Mouse (Mus musculus): ENCODE results near the gene Filip1.
"Not testable (repeated sequence)": the region's sequence is repeated elsewhere in the genome, so short reads cannot be mapped to it uniquely, and the experiment has no call there.

Filip1 gene

DNA sequence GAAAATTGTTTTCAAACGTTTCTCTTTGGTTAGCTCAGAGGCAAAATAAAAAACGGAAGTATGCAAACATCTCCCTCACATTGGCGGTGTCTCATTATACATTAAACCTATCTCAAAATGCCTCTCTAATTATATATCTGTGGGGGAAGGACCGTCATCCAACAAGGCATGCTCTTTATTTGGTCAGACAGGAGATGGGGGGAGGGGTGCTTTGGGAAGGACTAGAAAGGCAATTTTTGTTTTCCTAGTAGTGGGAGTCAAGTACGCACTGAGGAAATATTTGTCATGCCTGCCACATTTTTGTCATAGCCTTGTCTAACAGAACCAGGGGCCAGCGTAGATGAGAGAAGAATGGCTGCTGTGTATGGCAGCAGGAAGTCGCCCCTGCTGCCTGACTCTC is at the start of gene Filip1:
Gene Filip1, minus strand, starts transcription at position 101 of the 400 bp plus-strand sequence.
- no peak for DNase-seq (ENCODE audit: low spot score)

DNA sequence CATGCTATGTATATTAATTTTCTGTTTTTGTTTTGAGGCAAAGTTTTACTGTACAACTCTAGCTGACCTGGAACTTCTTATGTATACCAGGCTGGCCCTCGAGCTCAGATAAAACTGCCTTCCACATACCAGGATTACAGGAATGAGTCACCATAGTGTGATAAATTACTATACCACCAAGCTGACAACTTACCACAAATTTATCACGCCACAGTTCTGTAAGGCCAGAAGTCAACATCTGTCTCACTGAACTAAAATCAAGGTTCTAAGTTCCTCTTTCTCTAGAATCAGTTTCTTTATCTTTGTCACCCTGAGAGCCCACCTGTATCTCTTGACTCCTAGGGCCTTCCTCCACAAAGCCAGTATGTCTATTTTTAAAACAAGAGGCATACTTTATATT is 45.0 kb upstream of the Filip1 start:
- no peak for DNase-seq (ENCODE audit: low spot score)

DNA sequence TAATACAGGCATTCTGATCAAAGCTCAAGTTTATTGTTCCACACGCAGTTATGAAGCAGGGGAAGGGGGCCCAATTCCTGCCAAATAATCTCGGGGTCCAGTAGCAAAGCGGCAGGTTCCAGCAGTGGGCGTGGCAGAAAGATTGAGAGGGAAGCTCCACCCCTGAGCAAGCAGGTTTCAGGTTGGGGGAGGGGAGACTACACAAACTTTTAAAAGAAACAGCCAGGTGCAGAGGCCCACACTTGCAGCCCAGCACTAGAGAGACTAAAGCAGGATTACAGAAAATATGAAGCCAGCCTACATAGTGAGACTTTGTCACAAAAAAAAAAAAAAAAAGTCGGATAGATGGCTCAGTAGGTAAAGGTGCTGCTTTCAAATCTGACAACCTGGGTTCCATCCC is 40.3 kb upstream of the Filip1 start:
- no peak for DNase-seq (ENCODE audit: low spot score)

DNA sequence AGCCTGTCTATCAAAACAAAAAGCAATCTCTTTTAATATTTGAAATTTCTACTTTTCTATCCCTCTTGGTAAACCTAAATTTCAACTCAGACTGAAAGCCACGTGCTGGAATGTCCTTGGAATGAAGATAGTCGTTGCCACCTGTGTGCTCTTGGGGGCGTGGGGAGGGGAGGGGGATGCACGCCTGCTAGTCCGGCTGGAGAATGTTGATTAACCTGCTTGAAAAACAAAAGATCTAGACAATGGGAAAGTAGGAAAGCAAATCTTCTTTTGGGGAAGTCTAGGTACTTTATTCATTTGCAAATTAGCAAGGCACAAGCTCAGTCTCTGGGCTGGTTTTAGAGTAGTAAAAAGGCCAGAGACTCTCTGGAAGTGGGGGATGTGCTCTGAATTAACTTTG is 36.6 kb upstream of the Filip1 start:
- DNase-seq (ENCODE audit: low spot score): not testable (repeated sequence)

DNA sequence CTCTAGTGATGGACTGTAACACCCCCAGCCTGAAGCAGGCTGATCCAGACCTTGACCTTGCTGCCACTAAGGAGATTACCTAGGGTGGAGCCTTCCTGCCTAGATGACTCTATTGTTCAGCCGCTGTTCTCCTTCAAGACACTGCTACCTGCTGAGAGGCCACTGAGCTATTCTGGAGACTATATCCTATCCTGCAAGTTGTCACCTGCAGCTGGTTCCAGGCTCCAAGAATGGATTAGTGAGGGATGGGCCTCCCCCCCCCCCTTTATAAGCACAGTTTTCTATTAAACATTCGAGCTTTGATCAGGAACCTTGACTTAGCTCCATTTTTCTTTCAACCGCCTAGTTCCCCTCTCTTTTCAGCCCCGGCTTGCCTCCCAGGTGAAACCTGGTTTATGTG is 31.6 kb upstream of the Filip1 start:
- DNase-seq (ENCODE audit: low spot score): not testable (repeated sequence)

DNA sequence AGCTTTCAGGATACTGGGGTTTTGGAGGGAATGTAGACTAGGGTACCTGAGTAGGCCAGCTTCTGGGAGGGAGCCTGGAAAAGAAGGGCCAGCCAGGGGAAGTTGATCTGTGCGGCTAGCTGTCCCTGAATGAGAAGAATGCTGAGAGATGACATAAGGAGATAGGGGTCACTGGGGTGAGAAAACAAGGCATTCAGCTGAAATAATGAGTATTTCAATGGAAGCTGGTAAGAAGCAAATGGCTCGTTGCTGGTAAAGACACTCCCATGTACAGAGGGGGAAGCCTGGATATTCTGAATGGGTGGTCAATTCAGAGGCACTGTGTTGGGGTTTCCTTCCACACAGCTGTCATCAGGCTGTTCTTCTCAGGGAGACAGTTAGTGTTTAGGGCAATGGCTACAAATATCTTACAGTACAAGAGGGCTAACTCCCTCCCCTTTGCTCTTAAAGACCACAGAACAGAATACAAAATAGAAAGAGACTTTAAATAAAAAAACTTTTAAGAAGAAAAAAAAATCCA is 26.7 kb upstream of the Filip1 start:
- DNase-seq (ENCODE audit: low spot score): no peak

DNA sequence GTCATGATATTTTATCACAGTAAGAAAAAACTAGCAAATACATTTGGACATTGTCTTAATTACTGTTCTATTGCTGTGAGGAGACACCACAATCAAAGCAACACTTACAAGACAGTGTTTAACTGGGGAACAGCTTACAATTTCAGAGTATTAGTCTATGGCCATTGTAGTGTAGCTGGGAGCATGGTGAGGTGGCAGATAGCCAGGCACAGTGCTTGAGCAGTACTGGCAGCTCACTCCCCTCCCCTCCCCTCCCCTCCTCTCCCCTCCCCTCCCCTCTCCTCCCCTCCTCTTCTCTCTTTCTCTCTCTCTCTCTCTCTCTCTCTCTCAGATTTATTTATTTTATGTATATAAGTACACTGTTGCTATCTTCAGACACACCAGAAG is 25.3 kb upstream of the Filip1 start:
- no peak for DNase-seq (ENCODE audit: low spot score)

DNA sequence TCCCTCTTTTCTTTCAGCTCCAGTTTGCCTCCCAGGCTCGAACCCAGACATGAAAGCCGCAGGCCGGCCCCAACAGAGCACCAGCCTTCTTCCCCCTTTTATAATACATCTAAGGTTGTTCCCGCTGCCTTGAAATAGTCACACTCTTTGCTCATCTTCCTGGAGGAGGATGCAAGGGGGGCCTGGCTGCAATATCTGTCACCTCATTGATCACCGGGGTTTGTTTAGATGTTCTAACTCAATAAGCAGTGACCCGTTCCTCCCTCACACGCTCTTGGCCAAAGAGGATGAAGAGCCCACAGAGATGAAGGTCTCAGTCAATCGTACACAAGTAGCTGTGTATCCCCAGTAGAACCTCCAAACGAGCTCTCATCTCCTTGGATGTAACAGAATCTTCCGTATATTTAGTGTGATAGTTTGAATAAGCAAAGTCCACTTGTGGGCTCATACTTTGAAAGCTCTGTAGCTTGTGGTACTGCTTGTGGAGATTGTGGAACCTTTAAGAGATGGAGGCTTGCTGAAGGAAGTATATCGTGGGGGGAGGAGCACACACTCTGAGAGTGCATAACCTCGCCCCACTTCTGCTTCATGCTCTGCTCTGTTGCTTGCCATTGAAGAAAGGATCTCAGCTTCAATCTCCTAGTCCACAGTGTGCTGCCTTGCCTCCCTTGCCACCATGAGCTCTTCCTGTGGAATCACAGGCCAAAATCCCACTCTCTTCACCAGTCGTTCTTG is 24.8 kb upstream of the Filip1 start:
- DNase-seq (ENCODE audit: low spot score): no peak

DNA sequence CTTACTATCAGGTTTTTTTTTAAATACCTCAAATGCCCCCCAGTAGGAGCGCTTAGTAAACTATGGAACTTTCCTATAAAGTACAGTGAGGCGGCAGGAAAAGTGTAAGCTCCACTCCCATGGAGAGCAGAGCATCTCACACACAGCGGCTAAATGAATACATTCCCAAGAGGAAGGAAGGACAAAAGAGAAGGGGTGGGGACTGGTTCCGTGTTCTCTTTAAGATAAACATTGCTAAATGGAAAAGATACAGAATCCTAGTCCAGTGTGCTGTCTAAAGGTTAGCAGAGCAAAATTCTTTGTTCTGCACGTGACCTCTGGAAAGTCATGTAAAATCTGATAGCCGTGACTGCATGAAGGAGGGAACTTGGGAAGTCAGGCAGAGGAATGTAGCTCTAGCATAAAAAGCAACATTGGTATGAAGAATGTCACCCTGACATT is 13.9 kb upstream of the Filip1 start:
- DNase-seq (ENCODE audit: low spot score): no peak

DNA sequence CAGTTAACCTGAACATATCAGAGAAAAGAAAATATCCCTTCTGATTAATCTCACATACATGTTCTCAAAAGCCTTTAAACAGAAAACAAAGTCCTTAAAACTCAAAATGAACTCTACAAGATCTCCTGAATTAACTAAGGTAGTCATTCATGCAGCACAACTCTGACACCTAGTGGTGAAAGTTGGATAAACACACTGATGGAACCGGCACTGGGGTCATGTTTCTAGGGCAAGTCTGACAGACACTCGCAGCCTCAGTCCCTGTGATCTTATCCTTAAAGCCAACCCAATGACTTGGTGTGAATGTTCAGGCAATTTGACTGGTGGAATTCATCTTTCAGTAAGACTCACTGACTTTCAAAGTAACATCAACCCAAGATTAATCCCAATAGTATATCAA is 13.4 kb upstream of the Filip1 start:
- peak; percentile 60 for DNase-seq (ENCODE audit: low spot score)

DNA sequence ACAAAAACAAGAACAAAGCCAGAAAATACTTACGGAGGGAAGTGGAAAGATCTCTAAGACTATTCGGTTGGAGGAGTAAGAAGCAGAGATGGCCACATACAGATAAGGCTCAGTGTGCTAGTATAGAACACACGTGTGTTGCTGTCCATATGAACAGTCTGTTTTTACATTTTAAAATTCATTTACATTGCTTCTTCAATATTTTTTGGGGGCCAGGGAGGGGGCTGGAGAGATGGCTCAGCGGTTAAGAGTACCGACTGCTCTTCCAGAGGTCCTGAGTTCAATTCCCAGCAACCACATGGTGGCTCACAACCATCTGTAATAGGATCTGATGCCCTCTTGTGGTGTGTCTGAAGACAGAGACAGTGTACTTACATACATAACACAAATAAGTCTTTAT is 12.7 kb upstream of the Filip1 start:
- DNase-seq (ENCODE audit: low spot score): not testable (repeated sequence)

DNA sequence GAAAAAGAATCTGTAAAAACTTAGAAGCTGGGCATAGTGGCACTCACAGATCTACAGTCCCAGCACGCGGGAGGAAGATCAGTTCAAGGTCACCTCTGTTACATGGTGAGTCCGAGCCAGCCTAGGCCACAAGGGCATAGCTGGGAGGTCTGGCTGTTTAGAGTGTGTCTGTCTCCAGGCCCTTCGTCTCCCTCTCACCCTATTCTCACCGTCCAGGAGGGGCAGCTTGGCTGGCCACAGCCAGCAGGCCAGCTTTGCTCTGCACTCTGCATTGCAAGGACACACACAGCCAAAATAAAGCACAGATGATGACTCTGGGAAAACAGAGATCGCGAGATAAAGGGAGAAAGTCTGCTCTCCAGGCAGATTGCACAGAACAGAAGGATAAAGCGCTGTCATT is 10.2 kb upstream of the Filip1 start:
- no peak for DNase-seq (ENCODE audit: low spot score)

DNA sequence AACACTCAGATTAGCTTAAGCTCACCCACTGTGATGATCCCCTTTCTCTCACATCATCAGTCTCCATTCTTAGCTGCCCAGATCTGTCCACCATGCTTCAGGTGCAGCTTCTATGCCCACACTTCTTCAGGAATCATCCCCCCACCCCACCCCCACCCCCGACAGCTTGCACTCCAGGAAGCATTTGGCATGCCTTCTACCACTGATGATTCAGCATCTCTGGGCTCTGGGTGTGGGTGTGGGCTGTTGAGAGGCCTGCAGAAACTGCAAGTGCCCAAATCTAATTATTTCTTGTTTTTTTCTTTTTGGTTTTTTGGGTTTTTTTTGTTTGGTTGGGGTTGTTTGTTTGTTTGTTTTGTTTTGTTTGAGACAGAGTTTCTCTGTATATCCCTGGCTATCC is 9.0 kb upstream of the Filip1 start:
- DNase-seq (ENCODE audit: low spot score): no peak

DNA sequence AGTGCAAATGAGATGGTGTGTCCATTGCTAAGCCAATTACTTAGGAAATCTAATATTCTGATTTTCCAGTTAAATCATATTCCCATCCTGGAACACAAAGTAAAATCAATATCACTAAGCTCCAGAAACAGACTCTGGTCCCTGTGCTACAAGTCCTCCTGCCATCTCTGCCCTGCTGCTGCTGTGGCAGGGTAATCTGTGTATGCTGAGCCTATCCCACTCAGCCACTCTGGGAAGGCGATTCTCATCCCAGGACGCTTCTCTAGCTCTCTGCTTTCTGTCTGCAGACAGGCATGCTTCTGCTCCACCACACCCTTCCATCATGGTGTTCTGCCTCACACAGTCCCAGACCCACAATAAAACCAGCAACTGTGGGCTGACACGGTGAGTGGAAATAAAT is 7.8 kb upstream of the Filip1 start:
- no peak for DNase-seq (ENCODE audit: low spot score)

DNA sequence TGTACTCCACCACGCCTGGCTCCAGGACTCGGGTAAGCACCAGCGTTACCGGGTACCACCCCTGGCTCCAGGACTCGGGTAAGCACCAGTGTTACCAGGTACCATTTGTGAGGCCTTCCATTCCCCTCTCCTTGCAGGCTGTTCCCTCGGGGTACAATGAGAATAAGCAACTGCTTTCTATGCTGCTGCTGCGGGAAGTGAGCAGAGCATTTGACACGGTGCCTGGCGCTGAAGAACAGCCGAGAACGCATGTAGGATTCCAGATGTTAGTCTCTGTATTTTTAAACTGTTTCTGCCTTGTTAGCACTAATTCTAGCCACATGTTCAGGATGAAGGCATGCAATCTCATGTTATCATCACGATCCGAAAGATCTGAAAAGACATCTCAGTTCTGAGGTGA is 635 bp downstream of the Filip1 start:
- no peak for DNase-seq (ENCODE audit: low spot score)

DNA sequence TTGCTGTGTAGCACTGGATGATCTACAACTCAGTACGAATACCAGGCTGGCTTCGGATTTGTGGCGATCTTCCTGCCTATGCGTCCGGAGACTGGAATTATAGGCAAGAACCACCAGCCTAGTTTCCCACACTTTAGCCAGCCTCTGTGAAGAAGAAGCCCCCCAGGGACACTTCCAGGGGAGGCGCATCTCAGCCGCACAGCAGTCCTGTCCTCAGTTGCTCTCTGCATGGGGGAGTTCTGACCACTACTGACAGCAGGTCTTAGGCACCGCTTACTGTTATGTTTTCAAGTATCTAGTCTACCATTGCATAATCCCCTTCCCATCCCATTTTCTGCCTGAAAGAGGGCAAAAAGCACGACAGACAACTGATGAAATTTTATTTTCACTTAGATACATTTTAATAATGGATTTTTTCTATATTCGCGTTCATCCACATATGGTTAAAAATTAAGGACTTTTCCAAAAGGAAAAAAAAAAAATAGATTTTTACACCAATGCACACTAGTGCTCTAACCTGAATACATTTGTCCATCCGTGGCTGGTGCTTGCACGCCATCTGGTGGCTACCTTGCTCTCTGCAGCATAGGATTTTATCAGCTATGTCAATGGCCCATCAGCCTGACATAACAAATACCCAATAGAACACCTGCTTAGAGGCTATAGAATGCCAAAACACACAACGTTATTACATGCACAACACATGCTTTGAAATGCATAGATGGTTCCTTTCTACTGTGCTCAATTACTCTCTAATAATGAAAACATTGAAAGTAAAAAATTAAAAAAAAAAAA is 10.1 kb downstream of the Filip1 start:
- DNase-seq (ENCODE audit: low spot score): peak; percentile 80

DNA sequence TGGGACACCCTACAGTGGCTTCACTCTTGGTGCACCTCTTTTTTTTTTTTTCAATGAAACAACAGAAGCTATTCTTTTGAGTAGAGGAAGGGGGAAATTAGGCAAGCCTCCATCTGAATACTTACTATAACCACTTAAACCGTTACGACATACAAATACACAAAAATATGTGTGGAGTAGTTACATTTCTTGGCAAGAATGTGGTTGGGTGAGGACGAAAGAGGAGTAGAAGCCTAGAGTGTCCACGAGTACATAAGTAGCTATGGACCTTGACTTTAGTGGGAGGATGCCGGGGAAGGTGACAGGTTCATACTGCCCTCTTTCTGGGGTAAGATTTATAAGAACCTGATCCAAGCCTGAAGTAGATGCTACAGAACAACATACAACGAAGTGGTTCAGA is 15.4 kb downstream of the Filip1 start:
- DNase-seq (ENCODE audit: low spot score): no peak

DNA sequence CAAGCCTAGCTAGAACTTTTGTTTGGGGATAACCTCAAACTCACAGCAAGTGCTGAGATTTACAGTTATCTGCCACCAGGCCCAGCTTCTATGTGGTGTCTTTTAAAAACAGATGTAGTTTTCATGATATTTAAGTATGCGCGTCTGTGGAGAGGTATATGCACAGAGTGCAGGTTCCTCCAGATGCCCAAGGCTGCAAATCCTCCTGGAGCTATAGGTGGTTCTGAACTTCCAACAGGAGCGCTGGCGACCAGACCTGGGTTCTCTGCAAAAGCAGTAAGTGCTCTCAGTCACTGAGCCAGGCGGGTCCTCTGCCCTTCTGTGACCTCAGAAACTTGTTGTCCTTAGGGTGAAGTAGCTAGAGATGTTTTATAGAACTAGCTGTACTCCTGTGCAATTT is 18.4 kb downstream of the Filip1 start:
- no peak for DNase-seq (ENCODE audit: low spot score)

DNA sequence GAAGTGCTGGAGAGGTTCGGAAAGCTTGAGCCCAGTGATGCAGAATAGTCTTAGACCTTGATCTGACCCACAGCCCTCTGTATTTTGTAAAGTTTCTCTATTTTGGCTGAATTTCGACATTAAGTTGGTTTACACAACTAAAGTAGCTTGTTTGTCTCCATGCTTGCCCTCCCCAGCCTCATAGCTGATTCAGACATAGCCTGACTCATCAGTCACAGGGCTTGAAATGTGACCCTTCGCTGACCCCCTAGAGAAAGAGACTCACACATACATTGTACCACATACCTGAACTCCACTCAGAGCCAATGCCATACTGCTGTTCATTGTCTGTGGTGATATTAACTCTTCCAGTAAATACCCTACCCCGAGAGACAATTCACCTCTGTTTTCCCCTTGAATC is 19.6 kb downstream of the Filip1 start:
- no peak for DNase-seq (ENCODE audit: low spot score)

DNA sequence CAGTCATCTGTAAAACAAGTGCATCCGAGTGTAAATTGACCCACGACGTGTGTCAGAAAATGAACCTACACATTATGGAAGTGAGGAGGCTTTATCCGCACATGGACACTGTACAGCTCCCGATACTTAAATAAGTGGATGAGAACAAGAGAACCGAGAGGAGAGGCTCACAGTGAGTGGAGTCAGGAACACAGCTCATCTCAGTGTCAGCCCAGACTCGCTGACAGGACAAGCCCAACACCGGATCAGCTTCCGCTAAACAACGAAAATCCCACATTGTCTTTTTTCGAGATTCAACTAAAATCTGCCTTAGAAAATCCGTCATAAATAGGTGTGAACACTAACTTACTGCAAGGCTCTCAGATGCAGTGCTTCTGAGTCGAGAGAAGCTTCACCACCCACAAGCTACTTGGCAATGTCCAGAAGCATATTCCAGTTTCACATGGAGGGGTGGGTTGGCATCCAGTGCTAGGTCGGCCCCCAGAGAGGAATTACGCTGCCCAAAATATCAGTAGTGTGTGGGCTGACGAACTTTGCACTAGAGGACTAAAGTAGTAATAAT is 22.1 kb downstream of the Filip1 start:
- no peak for DNase-seq (ENCODE audit: low spot score)

DNA sequence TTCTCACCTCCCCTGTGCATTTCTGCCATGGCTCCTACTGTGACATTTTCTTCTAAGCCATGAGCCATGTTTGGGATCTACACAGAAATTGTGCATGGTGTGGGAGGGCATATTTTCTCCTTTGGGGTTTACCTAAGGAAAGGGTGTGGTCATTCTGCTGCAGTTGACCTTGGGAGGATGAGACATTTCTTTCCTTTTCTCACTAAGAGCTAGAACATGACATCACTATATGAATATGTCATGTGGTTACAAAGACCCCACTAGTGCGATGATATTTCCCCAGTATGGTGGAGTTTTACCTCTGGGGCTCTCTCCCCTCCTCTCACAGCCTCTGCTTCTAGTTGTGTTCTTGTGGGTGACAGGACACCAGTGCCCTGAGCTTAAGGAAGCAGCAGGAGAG is 22.9 kb downstream of the Filip1 start:
- DNase-seq (ENCODE audit: low spot score): no peak

DNA sequence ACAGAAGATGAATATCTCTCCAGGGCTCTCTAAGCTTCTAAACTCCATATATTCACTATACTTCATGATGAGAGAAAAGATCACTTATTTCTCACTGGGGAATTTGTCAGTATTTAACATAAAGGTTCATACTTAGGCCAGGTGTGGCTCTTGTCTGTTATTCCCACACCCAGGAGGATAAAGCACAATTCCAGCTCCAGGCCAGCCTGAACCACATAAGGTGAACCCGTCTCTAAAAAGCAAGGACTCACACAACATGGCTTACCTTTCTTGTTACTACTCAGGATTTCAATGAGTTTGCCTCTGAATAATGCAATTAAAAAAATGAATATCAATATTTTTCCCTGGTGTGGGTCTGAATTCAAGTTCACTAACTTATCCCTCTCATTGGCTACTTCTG is 23.6 kb downstream of the Filip1 start:
- no peak for DNase-seq (ENCODE audit: low spot score)

DNA sequence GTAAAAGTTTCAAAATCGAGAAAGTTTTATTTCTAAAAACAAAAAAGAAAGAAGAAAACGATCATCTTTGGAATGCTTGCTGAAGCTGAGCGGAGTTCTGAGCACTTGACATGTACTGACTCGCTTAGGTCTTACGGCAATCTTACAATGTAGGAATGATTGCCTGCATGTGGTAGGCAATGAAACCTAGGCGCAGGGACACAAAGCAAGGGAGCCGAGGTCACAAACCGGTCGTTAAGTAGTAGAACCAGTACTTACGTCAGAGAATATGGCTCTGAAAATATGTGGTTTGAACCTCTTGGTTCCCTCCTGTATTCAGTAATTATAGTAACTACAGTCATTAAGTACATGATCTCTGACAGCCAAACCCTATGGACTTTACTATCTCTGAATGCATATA is 29.4 kb downstream of the Filip1 start:
- no peak for DNase-seq (ENCODE audit: low spot score)
